Mouse (Mus musculus) granulocyte monocyte progenitor cell, adult 5-6 weeks (primary cell): ENCODE results near the gene Hint3. TPM values are rescaled to one million over a fixed set of nuclear protein-coding genes. Genes with fewer than 3 reads are reported as not detected.

ENCODE experiments used
- ATAC-seq: replicated peaks from 2 replicates; pipeline ENCODE4 v1.8.0; 2016; ENCODE audit warnings: mild to moderate bottlenecking, moderate TSS enrichment, inconsistent platforms; ENCODE audit not compliant: poor library complexity, severe bottlenecking
- total RNA-seq, 2 experiments: library from RNA; stranded (forward) in 1 of 2; stranded (reverse) in 1 of 2; fragments of 200-712, 200-1000 nt in 1 of 2; fragments of >200 nt in 1 of 2; fragmentation: Nextera tagmentation in 1 of 2; gene quantifications; 2 replicates each; pipeline ENCODE4 v1.2.3; 2014 to 2017

The Hint3 gene
- total RNA-seq, 2 experiments from 2014 or later, result 9.7 to 34.5 TPM

DNA sequence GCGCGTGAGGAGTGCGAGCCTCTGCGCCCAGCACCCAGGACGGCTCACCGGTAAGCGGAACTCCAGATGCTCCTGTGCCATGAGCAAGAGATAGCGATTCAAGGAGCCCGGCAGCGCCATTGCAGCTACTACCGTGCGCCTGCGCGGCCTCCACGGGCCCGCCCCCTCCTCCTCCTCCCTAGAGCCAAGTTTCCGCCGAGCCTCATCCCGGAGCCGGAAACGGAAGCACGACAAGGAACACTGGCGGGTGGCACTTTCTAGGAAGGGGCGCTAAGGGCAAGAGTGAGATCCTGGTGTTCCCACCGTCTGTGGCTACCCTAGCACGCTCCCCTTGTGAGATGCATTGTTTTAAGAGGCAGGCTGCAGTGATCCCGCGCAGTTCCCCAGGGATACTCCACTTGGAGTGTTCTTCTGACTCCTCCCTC is 28.9 kb downstream of the Hint3 start, which contains the start of gene Trmt11:
Trmt11 (minus strand) TSS at position 208 of the 425 bp plus-strand sequence.
- ATAC-seq, result peak; percentile 94

DNA sequence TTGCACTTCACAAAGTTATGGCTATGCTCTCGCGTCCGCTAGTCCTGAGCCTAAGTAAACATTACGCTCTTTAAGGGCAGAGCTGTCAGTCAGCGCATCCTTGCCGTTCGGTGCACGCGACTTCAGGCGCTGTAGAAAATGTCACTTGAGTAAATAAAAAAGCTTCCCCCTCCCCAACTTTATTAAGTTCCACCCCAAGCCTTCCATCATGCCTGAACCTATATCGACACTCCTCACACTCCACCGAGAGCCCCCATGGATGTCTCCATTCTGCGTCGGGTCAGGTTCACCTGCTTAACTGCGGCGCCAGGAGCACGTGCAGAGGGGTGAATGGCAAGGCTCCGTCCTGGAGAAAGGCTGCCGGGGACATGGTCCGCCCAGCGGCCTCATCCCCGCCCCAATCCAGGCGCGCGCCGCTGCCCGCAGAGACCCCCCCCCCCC is 29.3 kb downstream of the Hint3 start:
- ATAC-seq, result peak; percentile 8; the same call in 1 of the 2 replicates

DNA sequence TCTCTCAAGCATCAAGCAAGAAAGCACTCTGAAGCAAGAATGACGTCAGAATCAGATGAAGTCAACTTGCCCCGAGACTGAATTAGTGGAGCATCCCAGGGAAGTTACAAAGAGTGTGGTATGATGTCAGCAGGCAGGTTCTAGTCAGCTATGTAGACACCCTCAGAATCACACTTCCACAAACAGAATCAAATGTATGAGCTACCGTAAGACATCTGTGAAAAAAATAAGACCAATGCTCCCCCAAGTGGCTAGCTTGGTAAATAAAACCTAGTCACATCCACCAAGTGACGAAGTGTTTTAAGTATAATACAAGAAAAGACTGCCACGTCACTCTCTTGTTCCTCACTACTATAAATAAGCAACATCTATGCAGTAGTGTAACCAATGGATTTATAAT is 42.4 kb downstream of the Hint3 start:
- ATAC-seq, result peak; percentile 52

DNA sequence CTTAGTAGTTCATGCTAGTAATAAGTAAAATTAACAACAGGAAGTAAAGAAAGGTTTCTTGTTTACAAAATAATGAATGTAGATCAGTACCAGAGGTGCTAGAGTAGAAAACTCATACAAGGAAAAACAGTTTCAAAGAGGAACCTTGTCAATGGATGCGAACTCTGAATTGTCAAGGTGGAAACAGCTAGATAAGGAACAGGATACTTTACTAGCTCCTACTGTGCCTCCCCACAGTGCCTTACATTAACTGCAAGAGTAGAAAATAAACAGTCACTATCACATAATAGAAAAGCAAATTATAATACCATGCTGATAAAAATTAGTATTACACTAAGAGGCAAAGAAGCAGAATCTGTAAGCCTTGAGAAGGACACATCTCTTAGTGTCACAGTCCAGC is 43.7 kb downstream of the Hint3 start:
- ATAC-seq, result no peak

DNA sequence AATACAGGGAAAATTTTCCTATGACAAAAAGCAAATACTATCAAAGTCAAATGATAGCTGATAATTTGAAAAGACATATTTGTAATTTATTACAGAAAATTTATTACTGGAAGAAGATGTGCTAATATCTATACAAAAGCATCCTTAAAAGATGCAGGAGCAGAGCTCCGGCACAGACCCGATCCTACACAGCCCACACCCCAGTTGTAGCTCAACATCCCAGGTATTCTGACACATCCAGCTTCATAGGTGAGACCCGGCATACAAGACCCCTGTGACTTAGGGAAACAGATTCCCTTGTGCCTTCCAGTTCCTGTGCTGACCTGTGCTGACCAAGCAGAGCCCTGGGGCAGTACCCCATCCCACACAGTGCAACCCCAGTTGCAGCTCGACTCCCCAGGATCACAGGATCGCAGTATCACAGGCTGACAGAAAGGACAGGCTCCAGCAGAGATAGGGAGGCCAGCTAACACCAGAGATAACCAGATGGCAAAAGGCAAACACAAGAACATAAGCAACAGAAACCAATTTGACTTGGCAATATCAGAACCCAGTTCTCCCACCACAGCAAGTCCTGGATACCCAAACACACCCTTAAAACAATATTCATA is 51.7 kb downstream of the Hint3 start:
- no peak for ATAC-seq

DNA sequence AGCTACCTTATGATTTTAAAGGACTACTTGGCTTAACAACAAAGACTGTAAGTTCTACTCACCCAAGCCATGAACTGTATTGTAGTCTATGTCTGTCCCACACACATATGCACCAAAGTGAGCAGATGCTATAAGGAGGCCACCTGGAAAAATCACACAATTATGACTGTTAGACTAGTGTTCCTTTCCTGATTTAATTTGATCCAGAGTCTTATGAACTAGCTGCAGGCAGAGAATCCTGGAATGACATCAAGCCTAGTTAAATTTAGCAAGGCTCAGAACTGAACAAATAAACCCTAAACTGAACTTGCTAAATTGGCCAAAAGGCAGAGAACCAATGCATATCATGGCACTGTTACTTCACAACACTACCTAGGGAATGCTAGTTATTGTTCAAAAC is 63.1 kb downstream of the Hint3 start:
- ATAC-seq, result no peak

DNA sequence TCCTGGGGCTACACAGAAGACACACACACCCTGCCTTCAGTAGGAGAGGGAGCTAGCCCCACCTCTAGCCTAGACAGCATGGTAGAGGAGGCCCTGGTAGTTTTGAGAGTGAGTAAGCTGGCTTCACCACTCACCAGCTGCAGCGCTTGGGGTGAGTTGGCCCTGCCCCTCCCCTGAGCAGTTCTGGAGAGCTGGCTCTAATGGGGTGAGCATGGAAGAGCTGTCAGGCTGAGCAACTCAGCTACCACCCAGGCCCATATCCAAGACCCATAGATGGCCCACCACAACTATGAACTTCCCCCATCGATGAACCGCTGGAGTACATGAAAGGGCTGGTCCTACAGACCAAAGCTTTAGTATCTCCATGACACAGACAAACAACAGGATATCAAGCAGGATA is 64.8 kb downstream of the Hint3 start:
- no peak for ATAC-seq

Other genes with a start within 250 kb of the Hint3 start
- 18.9 and 24.3 TPM in 2 replicates for gene Trmt11, start 28.9 kb downstream of the Hint3 start, total RNA-seq (2014; fragmentation: Nextera tagmentation)
- gene Trmt11, start 28.9 kb downstream of the Hint3 start, total RNA-seq (2017), result 23.4 and 28.0 TPM in 2 replicates
- gene Ncoa7, start 173.7 kb upstream of the Hint3 start, total RNA-seq (2014; fragmentation: Nextera tagmentation), result 13.6 and 20.2 TPM in 2 replicates
- 14.8 and 17.5 TPM in 2 replicates for gene Ncoa7, start 173.7 kb upstream of the Hint3 start, total RNA-seq (2017)
- gene Hey2, start 213.2 kb upstream of the Hint3 start, total RNA-seq (2014; fragmentation: Nextera tagmentation), result not detected in 2 replicates
- gene Hey2, start 213.2 kb upstream of the Hint3 start, total RNA-seq (2017), result not detected in 2 replicates